Mouse (Mus musculus): ENCODE measurements around the gene Krt76. TPM values are rescaled to one million over a fixed set of nuclear protein-coding genes. Genes with fewer than 3 reads are reported as not detected.

Krt76 gene
- total RNA-seq (2021), result not detected

- intact Hi-C loops (cut with DNase I), result no loop called here
These were observed at the start of gene Krt76 for GRCm38 (mm10) chr15:101892820-101893219. Gene Krt76 (minus strand): TSS chr15:101892920.

DNA sequence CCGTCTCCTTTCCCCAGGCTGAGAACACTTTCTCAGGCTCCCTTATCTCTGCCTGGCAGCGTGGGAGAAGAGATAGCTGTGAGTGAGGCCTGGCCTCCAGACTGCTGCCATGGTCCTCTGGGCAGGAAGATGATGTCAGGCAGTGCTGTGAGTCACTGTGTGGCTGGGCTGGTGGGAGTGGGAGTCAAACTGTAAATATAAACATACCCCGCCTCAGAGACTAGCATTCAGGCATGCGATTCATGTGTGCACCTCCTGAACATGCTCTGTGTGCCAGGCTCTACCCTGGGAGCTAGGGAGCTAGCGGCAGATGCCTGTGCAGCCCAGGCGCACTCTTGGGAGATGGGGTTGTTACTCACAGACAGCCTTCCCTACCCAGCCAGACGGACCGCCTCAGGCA is 49.2 kb upstream of the Krt76 start:
- DNase-seq, result no peak
- intact Hi-C loops (cut with DNase I), result no loop called here

More at GRCm38 (mm10) chr15:101892820-101893219, at the start of gene Krt76:
- no peak for DNase-seq

- intact Hi-C loops (cut with DNase I), result no loop called here
- no peak for DNase-seq
These were observed 47.6 kb upstream of the Krt76 start, which contains the start of gene Krt79 for GRCm38 (mm10) chr15:101940274-101940829. Gene Krt79 (minus strand): TSS chr15:101940324.

GRCm38 (mm10) chr15:101938600-101939308 is 46.0 kb upstream of the Krt76 start:
- DNase-seq, result no peak
- intact Hi-C loops (cut with DNase I), result no loop called here

- intact Hi-C loops (cut with DNase I), result no loop called here
- no peak for DNase-seq
These were observed 40.3 kb upstream of the Krt76 start for GRCm38 (mm10) chr15:101933024-101933423.

- intact Hi-C loops (cut with DNase I), result no loop called here
- no peak for DNase-seq
These were observed 36.9 kb upstream of the Krt76 start for GRCm38 (mm10) chr15:101929666-101930065.

GRCm38 (mm10) chr15:101929087-101929486 is 36.4 kb upstream of the Krt76 start:
- no peak for DNase-seq
- intact Hi-C loops (cut with DNase I), result no loop called here

GRCm38 (mm10) chr15:101927340-101928080 is 34.8 kb upstream of the Krt76 start:
- intact Hi-C loops (cut with DNase I), result no loop called here
- peak; percentile 44 for DNase-seq

GRCm38 (mm10) chr15:101925041-101925440 is 32.3 kb upstream of the Krt76 start:
- no peak for DNase-seq
- intact Hi-C loops (cut with DNase I), result no loop called here

DNA sequence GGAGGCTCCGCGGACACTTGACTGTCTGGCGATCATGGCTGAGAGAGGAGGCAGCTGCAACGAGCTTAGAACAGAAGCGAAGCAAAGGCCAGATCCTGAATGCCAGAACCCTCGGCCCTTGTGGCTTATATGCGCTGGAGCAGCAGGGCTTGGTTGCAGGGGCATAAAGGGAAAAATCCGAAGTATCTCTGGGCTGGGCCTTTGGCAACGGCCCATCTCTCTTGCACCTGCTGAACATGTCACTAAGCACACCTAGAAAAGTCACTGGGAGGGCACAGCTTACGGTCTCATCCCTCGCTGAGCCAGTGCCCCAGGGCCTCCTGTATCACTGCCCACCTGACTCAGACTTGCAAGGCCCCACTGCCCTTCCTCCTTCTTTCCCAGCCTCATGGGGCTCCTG is 31.9 kb upstream of the Krt76 start, which contains the start of gene Krt4:
TSS of gene Krt4 (minus strand) at position 101 of the 400 bp plus-strand sequence.
- DNase-seq, result no peak
- intact Hi-C loops (cut with DNase I), result no loop called here

GRCm38 (mm10) chr15:101922296-101922695 is 29.6 kb upstream of the Krt76 start:
- no peak for DNase-seq
- intact Hi-C loops (cut with DNase I), result no loop called here

- intact Hi-C loops (cut with DNase I), result no loop called here
- no peak for DNase-seq
These were observed 23.4 kb upstream of the Krt76 start for GRCm38 (mm10) chr15:101916072-101916471.

- DNase-seq, result no peak
- intact Hi-C loops (cut with DNase I), result no loop called here
These were observed 12.1 kb upstream of the Krt76 start for GRCm38 (mm10) chr15:101904849-101905248.

DNA sequence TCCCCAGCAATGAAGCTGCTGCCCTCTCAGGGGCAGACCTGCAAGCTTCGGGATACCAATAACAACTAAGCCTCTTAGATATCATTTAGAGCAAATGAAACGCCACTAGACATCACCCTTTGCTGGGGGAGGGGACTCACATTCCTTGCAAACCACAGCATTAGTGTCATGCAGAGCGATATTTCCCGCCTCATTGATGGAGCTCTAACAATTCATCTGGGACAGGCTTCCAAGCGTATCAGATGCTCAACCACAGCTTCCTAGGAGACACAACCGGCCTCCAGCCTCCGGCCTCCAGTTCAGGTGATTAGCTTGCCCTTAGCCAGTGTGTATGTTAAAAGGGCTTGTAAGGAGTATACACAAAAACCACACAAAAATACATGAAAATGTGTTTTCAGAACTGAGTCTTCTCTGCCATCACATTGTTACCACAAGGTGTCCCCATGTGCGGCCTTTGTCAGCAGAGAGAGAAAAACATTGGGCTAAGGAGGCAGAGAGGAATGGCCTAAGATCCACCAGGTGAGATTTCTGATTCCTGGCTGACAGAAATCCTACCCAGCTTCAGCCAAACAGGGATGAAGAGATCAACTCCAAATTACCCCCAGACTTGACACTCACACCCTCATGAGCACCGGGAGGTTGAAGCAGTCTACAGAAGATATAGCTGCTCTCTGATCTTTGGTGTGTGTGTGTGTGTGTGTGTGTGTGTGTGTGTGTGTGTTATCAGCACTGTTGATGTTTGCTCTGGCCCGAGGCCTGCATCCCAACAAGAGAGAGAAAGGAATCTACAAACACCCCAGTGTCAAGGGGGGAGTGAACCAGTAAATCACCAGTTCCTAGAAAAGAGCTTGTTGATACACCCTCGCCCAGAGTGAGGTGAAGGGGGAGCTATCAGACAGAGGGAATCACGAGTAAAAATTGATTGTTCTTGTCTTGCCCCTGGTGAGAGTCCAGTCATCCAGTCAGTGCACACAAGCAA is 9.7 kb upstream of the Krt76 start:
- DNase-seq, result no peak
- intact Hi-C loops (cut with DNase I), result no loop called here

GRCm38 (mm10) chr15:101895216-101895615 is 2.5 kb upstream of the Krt76 start:
- DNase-seq, result no peak
- intact Hi-C loops (cut with DNase I), result no loop called here

DNA sequence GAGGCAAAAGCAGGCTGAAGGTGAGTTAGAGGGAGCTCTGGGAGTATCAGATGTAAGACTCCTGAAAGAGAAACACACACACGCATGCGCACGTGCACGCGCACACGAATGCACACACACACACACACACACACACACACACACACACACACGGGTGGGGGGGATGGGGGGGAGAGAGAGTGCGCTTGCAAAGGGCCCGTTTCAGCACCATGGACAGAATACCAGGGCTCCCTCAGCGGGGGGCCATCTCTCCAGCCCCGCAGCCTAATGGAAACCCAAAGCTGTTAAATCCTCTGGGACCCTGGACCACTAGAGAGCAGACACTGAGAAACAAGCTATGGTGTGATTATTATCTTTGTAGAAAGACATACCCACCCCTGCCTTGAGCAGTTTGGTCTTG is 12.9 kb downstream of the Krt76 start:
- intact Hi-C loops (cut with DNase I), result no loop called here
- no peak for DNase-seq

DNA sequence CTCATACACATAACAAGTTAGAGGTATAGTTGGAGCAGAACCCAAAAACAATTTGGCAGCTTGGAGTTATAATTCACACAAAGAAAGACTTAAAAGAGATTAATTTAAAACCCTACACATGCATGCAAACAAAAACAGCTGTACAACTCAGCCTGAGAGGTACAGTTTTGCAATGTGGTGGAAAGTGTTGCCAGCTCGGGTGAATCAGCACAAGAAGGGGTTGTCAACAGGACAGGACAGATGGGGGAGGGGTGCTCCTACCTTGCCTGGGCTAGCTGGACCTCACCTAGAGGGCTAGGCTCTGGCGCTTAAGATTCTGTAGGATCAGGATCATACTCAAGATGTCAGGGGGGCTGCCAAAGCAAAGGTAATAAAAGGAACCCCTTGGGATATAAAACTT is 14.7 kb downstream of the Krt76 start:
- no peak for DNase-seq
- intact Hi-C loops (cut with DNase I), result no loop called here

GRCm38 (mm10) chr15:101874383-101874782 is 18.3 kb downstream of the Krt76 start:
- no peak for DNase-seq
- intact Hi-C loops (cut with DNase I), result no loop called here

DNA sequence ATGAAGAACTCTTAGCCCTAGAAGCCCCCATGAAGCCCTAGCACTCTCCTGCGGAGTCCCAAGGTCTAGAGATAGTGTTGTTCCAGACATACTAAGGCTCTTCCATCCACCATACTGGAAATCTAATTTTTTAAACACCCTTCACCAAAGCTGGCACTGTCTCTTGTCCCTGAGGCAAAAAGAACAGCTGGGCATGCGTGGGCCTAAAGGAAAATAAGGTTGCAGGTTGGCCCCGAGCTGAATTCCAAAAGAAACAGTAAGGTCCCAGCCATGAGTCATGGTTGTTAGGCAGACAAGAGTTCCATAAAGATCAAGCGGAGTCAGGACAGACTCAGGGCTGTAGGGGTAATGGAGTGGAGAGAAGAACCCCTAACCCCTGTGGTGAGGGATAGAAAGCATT is 19.5 kb downstream of the Krt76 start:
- no peak for DNase-seq
- intact Hi-C loops (cut with DNase I), result no loop called here

GRCm38 (mm10) chr15:101869431-101869830 is 23.3 kb downstream of the Krt76 start, which contains the start of gene Krt77:
Gene Krt77 (minus strand): TSS chr15:101869705.
- intact Hi-C loops (cut with DNase I), result no loop called here

GRCm38 (mm10) chr15:101866754-101867153 is 26.0 kb downstream of the Krt76 start:
- no peak for DNase-seq
- intact Hi-C loops (cut with DNase I), result no loop called here

More at GRCm38 (mm10) chr15:101869431-101869830, 23.3 kb downstream of the Krt76 start, which contains the start of gene Krt77:
- no peak for DNase-seq

All from left cerebral cortex, postnatal 4 days (tissue).